Mouse (Mus musculus) left cerebral cortex, postnatal 25 days (tissue): ENCODE measurements at regions not wholly inside any gene's neighbourhood (a gene's known extent, or its start where the extent isn't known, plus 50 kb on each side); places are given as distances from the start of the nearest gene placed in this dataset.
"Not testable (repeated sequence)": the region's sequence is repeated elsewhere in the genome, so short reads cannot be mapped to it uniquely, and the experiment has no call there.

Source experiments
- DNase-seq, 2 experiments: peaks; one replicate each; pipeline ENCODE4 v3.0.0; 2022; ENCODE audit warnings: low spot score in 2 of 2, mixed read lengths in 1 of 2
- intact Hi-C: fragments of 180-260 bp; cut with DNase I; formaldehyde crosslinking; loops from one replicate; pipeline ENCODE4 v1.15.1; 2025

DNA sequence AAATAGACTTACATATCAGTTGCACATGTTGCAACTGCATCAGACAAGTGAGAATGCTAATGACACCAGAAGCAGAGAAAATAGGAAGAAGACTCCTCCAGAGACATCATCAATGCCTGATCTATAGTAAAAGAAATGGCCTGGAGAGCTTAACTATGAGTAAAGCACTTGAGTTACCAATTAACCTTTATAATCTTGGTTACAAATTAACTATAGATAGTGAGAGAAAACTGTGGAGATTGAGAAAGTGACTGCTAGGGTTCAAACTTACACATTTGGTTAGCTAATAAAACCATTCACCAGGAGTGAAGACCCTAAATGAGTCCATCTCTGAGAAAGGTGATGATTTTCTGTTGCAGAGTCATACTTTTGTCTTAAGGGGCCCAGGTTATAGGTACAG, 307.4 kb downstream of the Phex start:
- intact Hi-C loops = no loop called here
- no peak for DNase-seq

DNA sequence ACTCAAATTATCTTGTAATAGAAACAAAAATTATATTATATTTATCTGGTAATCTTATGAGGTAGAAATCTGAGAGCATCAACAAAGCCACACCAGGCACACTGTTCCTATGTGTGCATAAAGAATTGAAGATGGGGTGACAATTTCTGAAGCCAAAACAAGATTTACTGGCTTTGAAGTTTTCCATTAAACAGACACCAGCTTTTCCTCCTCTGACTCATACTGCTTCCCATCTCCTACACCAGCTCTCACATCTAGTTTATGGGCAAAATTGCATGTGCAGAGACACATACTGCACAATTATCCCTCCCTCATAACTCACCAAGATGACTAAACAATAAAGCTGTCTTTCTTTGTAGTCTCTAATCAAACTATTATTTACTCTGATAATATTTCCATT, 335.1 kb downstream of the Phex start:
- DNase-seq = peak in 1 of 2 experiments; percentile 26
- intact Hi-C loops = no loop called here

DNA sequence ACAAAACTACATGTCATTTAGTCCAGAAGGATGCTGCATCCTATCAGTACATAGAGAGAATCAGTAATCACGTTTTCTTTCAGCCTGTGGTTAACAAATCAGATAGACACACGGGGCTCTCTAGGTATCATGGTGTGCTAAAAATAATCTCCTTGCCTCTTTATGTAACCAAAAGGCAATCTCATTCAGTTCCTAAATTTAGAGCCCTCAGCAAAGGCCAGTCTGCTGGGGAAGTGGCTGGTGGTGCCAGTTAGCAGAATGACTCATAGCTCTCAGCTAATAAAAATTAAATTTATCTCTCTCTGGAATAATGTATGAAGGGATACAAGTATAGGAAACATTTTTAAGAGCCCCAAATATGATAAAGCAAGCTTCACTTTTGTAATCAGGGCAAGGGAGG, 335.5 kb downstream of the Phex start:
- DNase-seq = peak; percentile 2 to 8
- intact Hi-C loops = no loop called here

DNA sequence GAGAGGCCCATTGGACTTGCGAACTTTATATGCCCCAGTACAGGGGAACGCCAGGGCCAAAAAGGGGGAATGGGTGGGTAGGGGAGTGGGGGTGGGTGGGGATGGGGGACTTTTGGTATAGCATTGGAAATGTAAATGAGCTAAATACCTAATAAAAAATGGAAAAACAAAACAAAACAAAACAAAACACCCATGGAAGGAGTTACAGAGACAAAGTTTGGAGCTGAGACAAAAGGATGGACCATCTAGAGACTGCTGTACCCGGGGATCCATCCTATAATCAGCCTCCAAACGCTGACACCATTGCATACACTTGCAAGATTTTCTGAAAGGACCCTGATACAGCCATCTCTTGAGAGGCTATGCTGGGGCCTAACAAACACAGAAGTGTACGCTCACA, 337.1 kb downstream of the Phex start:
- DNase-seq = not testable (repeated sequence)

DNA sequence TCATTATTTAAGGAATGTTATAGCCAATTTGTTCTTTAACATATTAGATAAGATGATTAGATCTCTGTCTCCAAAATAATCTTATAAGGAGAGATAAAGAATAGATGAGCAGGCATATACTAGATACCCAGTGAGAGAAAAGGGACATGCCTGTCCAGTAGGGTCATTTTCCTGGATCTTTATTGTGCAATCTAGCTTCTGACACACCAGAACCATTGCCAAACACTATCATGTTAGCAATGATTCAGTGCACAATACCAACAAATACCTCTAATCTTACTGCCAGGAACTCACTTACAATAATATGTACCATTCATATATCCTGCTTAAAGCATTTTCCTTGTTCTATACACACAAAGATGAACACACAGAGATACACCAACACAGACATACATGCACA, 338.9 kb downstream of the Phex start:
- DNase-seq = no peak
- intact Hi-C loops = no loop called here

More for the DNA sequence above, 337.1 kb downstream of the Phex start:
- intact Hi-C loops = not testable (repeated sequence)

DNA sequence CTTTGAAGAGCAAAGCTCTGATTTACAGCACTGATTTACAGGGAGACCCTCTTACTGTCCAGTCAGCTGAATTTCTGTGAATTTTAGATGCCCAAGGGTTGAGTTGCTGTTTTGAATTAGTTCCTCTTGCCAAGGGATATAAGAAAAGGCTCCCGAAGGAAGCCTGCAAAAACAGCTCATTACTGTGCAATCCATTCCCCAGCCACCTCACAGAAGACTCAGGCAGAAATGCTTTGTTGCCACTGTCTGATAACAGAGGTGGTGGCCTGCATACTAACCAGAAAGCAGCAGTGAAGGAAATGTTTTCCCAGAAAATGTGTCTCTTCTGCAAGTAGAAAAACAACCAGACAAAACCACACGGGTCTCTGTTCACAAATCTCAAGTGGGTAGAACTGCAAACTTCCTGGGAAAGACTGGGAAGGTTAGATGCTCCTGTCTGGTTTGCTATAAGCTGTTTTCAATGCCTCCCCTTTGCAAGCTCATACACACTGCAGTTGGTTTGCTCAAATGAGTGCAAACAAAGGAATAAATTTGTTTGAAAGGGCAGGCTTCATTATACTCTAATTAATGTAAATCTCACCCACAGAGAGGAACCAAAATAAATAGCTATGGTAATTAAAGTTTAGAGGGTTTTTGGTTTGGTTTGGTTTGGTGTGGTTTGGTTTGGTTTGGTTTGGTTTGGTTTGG, 363.3 kb downstream of the Phex start:
- DNase-seq = no peak
- intact Hi-C loops = no loop called here

DNA sequence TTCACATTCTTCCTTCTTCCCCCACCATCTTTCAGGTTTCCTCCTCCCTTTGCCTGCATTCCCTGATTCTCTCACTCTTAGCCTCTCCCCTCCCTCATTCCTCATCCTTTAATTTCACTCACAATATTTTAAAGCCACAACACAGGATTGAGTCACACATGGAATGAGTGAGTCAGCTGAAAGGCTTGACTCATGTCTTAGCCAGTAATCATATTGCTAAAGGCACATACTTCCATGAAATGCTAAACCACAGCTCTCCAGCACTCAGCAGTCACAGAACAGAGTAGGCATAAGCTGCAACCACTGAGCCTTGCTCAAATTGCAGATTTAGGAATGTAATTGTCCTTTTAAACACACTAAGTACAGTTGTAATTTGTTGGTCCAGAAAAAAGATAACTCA, 386.2 kb downstream of the Phex start:
- intact Hi-C loops = no loop called here
- peak in 1 of 2 experiments; percentile 30 for DNase-seq

DNA sequence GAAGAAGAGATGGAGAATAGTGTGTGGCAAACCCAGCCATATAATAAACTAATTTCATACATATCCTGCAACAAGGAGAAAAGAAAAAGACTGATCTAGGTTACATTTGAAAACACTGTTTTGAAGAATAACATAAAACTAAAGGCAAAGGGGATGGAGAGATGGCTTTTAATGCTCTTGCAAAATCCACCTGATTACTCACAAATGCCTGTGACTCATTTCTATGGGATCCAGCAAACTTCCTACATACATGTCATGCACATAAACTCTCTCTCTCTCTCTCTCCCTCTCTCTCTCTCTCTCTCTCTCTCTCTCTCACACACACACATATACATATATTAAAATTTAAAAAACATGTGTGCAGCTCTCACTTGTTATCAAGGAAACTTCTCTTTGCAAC, 390.8 kb downstream of the Phex start:
- intact Hi-C loops = no loop called here
- no peak for DNase-seq

DNA sequence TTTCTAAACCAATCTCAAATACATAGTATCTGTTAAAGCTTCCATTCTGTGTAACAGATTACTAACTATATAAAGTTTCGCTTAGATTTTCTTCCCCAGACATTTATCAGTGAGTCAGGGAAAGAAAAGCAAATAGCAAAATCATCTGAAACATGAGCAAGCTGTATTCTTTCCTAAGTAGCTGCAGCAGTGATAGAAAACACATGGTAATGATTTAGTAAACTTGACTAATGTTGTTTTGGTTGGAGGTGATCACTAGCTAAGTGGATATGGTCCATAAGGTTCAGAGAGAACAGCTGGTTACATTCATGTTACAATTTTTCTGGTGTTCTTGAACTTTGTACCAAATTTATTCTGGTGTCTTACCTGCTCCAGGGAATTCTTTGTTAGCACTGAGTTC, 393.3 kb downstream of the Phex start:
- DNase-seq = no peak
- intact Hi-C loops = no loop called here

DNA sequence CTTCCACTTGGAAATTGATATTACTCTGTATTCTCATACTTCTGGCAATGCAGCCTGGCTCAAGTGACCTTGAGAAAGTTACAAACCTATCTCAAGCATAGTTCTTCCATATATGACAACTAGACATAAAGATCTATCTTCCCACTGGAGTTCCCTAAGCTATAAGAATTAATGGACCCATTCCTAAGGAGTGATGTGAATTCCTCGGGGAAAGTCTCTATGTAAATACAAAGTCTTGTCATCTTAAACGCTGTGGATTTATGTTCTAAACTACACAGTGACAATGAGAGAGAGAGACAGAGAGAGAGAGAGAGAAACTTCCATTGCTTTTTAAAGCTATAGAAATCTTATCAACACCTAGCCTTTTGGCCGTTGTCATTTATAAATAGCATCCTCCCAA, 394.8 kb downstream of the Phex start:
- intact Hi-C loops = no loop called here
- no peak for DNase-seq

DNA sequence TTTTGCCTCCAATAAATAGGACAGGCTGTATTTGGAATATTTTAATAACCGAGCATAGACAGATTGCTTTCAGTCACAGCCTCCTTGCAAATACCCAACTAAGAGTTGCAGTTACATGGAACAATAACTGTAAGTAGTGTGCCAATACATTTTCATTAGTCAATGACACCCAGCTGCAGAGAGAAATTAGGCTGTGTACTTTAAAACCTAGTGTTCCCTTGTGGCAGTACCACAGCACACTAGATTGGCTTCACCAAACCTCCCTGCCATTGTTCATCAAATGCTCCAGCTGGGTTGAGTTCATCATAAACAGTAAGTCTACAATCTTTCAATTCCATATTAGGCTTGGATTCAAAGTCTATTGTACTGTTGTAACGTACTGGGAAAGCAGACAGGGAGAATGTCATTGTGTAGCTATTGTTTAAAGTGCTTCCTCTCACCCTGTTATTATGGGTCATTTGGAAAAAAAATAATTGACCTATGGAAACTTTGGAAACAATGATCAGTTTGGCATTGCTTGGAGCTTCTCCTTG, 425.1 kb downstream of the Phex start:
- intact Hi-C loops = no loop called here
- no peak for DNase-seq

DNA sequence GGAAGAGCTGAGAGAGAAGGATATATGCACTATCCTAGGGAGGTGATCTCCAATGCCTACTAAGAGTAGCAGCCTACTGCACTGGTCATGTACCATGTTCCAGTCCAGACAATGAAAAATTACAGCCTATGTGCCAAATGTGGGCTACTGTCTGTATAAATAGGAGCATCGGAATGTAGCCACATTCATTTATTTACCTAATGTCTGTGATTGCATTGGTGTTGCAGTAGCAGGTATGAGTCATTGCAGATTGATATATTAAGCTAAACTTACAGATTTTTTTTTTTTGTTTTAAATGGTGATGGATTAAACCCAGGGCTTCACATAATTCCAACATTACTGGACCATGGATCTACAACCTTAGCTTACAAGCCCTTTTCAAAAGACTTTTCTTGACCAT, 468.0 kb downstream of the Phex start:
- no peak for DNase-seq
- intact Hi-C loops = no loop called here

DNA sequence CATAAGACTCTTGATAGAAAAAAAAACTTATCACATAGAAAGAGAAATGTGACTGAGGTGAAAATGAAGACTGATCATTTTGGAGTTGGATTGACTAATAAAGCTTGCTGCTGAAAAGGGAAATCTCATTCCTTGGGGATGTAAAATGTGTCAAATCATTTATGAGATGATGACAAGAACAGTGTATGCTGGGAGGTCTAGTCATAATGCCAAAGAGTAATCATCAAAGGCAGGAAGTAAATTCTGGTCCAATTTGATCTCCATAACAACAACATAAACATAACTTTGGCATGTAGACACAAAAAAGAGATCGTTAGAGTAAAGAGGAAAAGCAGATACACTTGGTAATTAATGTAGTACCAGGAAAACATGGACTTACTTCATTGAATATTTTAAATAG, 470.9 kb downstream of the Phex start:
- intact Hi-C loops = no loop called here
- DNase-seq = no peak

DNA sequence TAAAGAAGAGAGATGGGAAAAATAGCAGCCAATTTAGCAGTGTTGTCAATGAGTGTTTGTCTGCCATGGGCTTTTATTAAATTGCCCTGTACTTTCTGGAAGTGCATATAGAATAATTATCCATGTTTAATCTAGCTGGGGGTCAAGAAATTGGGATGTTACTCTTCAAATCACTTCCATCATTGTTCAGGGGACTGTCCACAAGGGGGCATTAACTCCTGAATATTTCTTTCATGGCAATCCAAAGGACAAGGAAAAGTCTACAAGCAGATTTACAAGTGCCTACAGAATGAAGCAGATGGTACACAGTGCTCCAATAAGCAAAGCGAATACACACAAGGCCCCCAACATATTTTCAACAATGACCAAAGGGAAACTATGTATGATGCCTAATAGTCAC, 501.7 kb downstream of the Phex start:
- intact Hi-C loops = loop anchor here (10.0 kb wide), 1 partner anchor 391 kb away; no protein-coding TSS in a partner anchor
- DNase-seq = no peak
